Mouse (Mus musculus) ovary, postnatal 10 days (tissue): Measurements from ENCODE around the gene Fen1.

Experiments used
- DNase-seq: peaks from one replicate; pipeline ENCODE4 v3.0.0; 2022; ENCODE audit warnings: low spot score

The Fen1 gene

GRCm38 (mm10) chr19:10213796-10214471 lies 10.0 kb upstream of the Fen1 start:
- DNase-seq, result no peak

GRCm38 (mm10) chr19:10210885-10211284 lies 6.9 kb upstream of the Fen1 start:
- DNase-seq, result no peak

- DNase-seq, result no peak
Measured at GRCm38 (mm10) chr19:10208851-10209250, 4.9 kb upstream of the Fen1 start.

- DNase-seq, result no peak
Measured at GRCm38 (mm10) chr19:10205051-10205450, 1.1 kb upstream of the Fen1 start.

GRCm38 (mm10) chr19:10204616-10205001 lies 640 bp upstream of the Fen1 start:
- DNase-seq, result no peak

- no peak for DNase-seq
Measured at GRCm38 (mm10) chr19:10203146-10203847, 672 bp downstream of the Fen1 start.

- DNase-seq, result peak; percentile 57
Measured at GRCm38 (mm10) chr19:10198723-10199122, 5.2 kb downstream of the Fen1 start.

- no peak for DNase-seq
Measured at GRCm38 (mm10) chr19:10198286-10198685, 5.7 kb downstream of the Fen1 start.

GRCm38 (mm10) chr19:10197130-10197529 lies 6.8 kb downstream of the Fen1 start:
- DNase-seq, result no peak

GRCm38 (mm10) chr19:10195252-10195651 lies 8.7 kb downstream of the Fen1 start:
- no peak for DNase-seq

GRCm38 (mm10) chr19:10194337-10194736 lies 9.6 kb downstream of the Fen1 start:
- no peak for DNase-seq

GRCm38 (mm10) chr19:10191326-10191725 lies 12.6 kb downstream of the Fen1 start:
- no peak for DNase-seq

GRCm38 (mm10) chr19:10190796-10191195 lies 13.2 kb downstream of the Fen1 start:
- DNase-seq, result peak; percentile 42

- no peak for DNase-seq
Measured at GRCm38 (mm10) chr19:10189940-10190339, 14.0 kb downstream of the Fen1 start.

- DNase-seq, result no peak
Measured at GRCm38 (mm10) chr19:10189022-10189421, 14.9 kb downstream of the Fen1 start.

GRCm38 (mm10) chr19:10188281-10188811 lies 15.6 kb downstream of the Fen1 start:
- DNase-seq, result no peak

GRCm38 (mm10) chr19:10186569-10186968 lies 17.4 kb downstream of the Fen1 start:
- DNase-seq, result no peak

GRCm38 (mm10) chr19:10185876-10186275 lies 18.1 kb downstream of the Fen1 start:
- no peak for DNase-seq

- no peak for DNase-seq
Measured at GRCm38 (mm10) chr19:10184096-10184495, 19.9 kb downstream of the Fen1 start.

- no peak for DNase-seq
Measured at GRCm38 (mm10) chr19:10183299-10183983, 20.5 kb downstream of the Fen1 start.

- peak; percentile 75 for DNase-seq
Measured at GRCm38 (mm10) chr19:10182670-10183298, 21.2 kb downstream of the Fen1 start, which contains the start of gene Fads1. Gene Fads1, plus strand, starts transcription at chr19:10182888.

GRCm38 (mm10) chr19:10182142-10182541 lies 21.8 kb downstream of the Fen1 start:
- DNase-seq, result no peak
